Mouse (Mus musculus) hindbrain, embryonic 15.5 days (tissue): ENCODE results near the gene Serinc5. TPM values are rescaled to one million over a fixed set of nuclear protein-coding genes. Genes with fewer than 3 reads are reported as not detected.
"Not testable (repeated sequence)": the region's sequence is repeated elsewhere in the genome, so short reads cannot be mapped to it uniquely, and the experiment has no call there.

ENCODE experiments used
- ATAC-seq: fragments of 200-750 bp; cut with Nextera tagmentation; 2 replicates; pipeline ENCODE4 v1.8.0; 2017; ENCODE audit warnings: low read depth, moderate number of reproducible peaks, moderate TSS enrichment; ENCODE audit not compliant: low FRiP score
- H3K27ac ChIP-seq: fragments of 300-500 bp; sonication (generic); replicated peaks from 2 replicates; pipeline ENCODE4 v1.5.1; 2015; ENCODE audit warnings: mild to moderate bottlenecking, inconsistent platforms
- H3K27me3 ChIP-seq: fragments of 300-500 bp; sonication (generic); 2 replicates; pipeline ENCODE4 v1.6.1; 2015; ENCODE audit warnings: control low read depth, inconsistent platforms
- H3K36me3 ChIP-seq: fragments of 300-500 bp; sonication (generic); 2 replicates; pipeline ENCODE4 v1.6.1; 2015; ENCODE audit warnings: control low read depth, inconsistent platforms
- H3K4me1 ChIP-seq: fragments of 300-500 bp; sonication (generic); replicated peaks from 2 replicates; pipeline ENCODE4 v1.6.1; 2015; ENCODE audit warnings: control low read depth, inconsistent platforms
- H3K4me2 ChIP-seq: fragments of 300-500 bp; sonication (generic); 2 replicates; pipeline ENCODE4 v1.6.1; 2015; ENCODE audit warnings: moderate library complexity, mild to moderate bottlenecking, inconsistent platforms
- H3K4me3 ChIP-seq: fragments of 300-500 bp; sonication (generic); 2 replicates; pipeline ENCODE4 v1.5.1; 2015; ENCODE audit warnings: mild to moderate bottlenecking, inconsistent platforms
- H3K9ac ChIP-seq: fragments of 300-500 bp; sonication (generic); 2 replicates; pipeline ENCODE4 v1.6.1; 2015; ENCODE audit warnings: inconsistent platforms
- H3K9me3 ChIP-seq: fragments of 300-500 bp; sonication (generic); 2 replicates; pipeline ENCODE4 v1.6.1; 2016; ENCODE audit warnings: control low read depth, inconsistent platforms
- WGBS: fragments of 180-500 bp; shearing (Covaris S2); methylation state at CpG from one replicate; pipeline ENCODE4 v1.1.7; 2015; 5-methylcytosine and 5-hydroxymethylcytosine counted together
- polyA plus RNA-seq: library from polyadenylated mRNA; unstranded; fragments of >200 nt; fragmentation: Nextera tagmentation; extraction: Ambion mirVana; gene quantifications from 2 replicates; pipeline ENCODE4 v1.2.1, GENCODE M21; 2015

Serinc5 gene
- polyA plus RNA-seq, 1 experiment from 2014 or later = 17.5 TPM

DNA sequence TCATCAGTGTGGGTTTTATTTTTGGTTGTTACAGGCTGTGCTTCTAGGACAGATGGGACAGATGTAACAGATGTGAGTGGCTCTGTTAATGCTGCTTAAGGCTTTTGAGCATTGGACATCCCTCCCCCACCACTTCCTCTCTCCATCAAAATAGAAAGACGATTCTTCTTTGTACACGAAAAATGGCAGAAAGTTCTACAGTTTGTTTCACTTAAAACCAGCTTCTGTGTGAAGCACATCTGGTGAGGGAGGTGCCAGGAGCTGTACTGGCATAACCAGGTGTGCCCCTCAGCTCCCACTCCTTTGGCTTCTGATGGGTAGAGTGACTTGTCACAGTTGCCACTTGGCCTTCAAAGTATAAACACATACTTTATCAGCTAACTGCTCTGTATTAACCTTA is 63.8 kb downstream of the Serinc5 start:
- H3K36me3 ChIP-seq = no peaks in the 10 kb centered on the region
- H3K27ac ChIP-seq = no peak overlapping the region
- no peak overlapping the region for H3K9ac ChIP-seq
- no peak for ATAC-seq
- no peaks in the 10 kb centered on the region for H3K27me3 ChIP-seq
- H3K4me3 ChIP-seq = no peak overlapping the region
- no peaks in the 10 kb centered on the region for H3K9me3 ChIP-seq
- H3K4me2 ChIP-seq = no peak overlapping the region
- H3K4me1 ChIP-seq = peaks cover 8% of the 10 kb centered on the region; the same call in 1 of the 2 replicates
- WGBS = 79% methylated on average over 2 of the region's 2 CpGs

DNA sequence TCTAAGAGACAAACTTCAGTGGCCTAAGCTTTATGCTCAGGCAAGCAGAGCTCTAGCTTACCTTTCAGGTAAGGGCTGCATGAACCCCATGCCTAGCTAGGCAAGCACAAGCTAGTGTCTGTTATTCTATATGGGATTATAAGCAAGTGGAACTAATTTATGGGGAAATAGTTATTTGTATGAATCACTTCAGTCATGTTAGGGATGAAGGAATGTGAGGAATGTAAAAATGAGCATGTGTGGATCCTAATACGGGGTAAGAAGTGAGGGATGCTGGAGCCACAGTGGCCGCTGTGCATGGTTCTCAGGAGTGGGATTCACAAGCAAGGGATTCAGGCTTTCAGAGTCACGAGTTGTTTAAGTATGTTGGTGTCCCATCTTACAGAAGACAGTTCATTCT is 64.4 kb downstream of the Serinc5 start:
- Histone ChIP-seq H3K9me3 (no peaks in the 10 kb centered on the region), H3K36me3 (no peaks in the 10 kb centered on the region), H3K27ac (no peak overlapping the region), H3K4me2 (no peak overlapping the region), H3K27me3 (no peaks in the 10 kb centered on the region), H3K4me1 (peaks cover 8% of the 10 kb centered on the region; the same call in 1 of the 2 replicates), H3K9ac (no peak overlapping the region), H3K4me3 (no peak overlapping the region)
- no peak for ATAC-seq
- 81% methylated on average over 3 of the region's 3 CpGs for WGBS

DNA sequence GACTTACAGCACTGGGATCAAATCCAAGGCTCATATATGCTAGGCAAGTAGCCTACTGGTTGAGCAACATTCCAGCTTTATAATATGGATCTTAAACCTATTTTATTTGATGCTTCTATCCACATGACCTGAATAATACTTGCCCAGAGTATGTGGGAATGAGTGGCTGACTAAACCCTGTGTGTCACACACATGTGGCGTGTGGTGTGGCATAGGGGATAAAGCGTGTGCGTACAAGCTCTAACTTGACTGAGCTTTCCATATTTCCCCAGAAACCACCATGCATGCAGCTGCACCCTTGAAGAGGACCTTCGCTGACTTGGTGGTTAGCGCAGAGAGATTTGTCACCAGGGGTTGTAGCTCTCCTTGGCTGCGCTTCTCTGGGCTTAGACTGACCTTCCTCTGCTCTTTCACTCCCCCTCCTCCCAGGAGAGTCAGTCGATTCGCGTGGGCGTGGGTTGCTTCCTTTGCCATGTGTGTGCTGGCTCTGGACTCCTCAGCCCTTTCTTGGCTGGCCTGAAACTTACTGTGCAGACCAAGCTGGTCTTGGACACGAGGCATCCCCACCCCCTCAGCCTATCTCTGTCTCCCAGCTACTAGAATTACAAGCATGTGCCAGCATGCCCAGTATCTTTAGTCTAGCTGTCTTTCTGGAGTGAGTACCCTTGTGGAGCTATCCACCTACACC is 65.2 kb downstream of the Serinc5 start:
- Histone ChIP-seq H3K36me3 (no peaks in the 10 kb centered on the region), H3K27me3 (no peaks in the 10 kb centered on the region), H3K9ac (no peak overlapping the region), H3K4me2 (no peak overlapping the region), H3K4me3 (no peak overlapping the region), H3K27ac (no peak overlapping the region), H3K9me3 (no peaks in the 10 kb centered on the region), H3K4me1 (peaks cover 8% of the 10 kb centered on the region; the same call in 1 of the 2 replicates)
- WGBS = 72% methylated on average over 11 of the region's 11 CpGs
- peak; percentile 12; the same call in 1 of the 2 replicates for ATAC-seq

DNA sequence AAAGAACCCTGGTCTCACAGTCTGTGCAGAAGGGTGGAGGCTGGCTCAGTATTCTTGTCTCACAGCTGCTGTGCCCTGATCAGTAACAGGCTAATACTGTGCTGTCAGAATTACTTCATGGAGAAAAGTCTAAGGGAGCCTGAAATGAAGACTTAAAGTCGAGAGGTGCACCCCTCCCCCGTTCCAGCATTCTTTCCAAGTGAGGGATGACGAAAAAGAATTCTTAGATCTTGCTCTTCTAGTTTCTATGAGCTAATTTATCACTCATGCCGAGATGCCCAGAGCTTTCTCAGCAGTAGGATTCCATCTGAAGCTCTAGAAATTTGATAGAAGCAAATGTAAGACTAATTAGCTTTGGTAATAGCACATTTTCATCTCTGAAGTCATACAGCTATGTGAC is 66.8 kb downstream of the Serinc5 start:
- Histone ChIP-seq H3K27me3 (no peaks in the 10 kb centered on the region), H3K4me2 (no peak overlapping the region), H3K4me3 (no peak overlapping the region), H3K9me3 (no peaks in the 10 kb centered on the region), H3K27ac (no peak overlapping the region), H3K4me1 (peaks cover 8% of the 10 kb centered on the region; the same call in 1 of the 2 replicates), H3K9ac (no peak overlapping the region), H3K36me3 (no peaks in the 10 kb centered on the region)
- 70% methylated on average over 4 of the region's 4 CpGs for WGBS
- ATAC-seq = no peak

DNA sequence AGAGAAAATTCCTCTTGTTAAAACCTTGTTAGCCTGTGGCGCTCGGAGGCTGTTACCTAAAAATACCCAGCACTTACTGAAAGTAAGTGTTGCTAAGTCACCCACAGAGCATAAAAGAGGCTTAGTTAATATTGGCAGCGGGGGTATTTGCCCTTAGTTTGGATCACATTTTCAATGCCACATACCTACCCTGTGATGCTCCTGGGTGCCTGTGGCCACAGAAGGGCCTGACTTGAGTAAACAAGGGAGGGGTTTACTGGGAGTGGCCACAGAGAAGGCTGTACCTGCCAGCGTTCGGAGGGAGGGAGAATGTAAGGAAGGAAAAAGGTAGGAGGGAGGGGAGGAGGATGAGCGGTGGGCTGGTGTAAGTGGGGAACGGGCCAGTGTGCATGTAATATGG is 68.8 kb downstream of the Serinc5 start:
- Histone ChIP-seq H3K9me3 (no peaks in the 10 kb centered on the region), H3K4me1 (peaks cover 8% of the 10 kb centered on the region; the same call in 1 of the 2 replicates), H3K9ac (no peak overlapping the region), H3K27ac (no peak overlapping the region), H3K4me2 (no peak overlapping the region), H3K27me3 (no peaks in the 10 kb centered on the region), H3K36me3 (no peaks in the 10 kb centered on the region), H3K4me3 (no peak overlapping the region)
- ATAC-seq = no peak
- WGBS = 87% methylated on average over 7 of the region's 7 CpGs

DNA sequence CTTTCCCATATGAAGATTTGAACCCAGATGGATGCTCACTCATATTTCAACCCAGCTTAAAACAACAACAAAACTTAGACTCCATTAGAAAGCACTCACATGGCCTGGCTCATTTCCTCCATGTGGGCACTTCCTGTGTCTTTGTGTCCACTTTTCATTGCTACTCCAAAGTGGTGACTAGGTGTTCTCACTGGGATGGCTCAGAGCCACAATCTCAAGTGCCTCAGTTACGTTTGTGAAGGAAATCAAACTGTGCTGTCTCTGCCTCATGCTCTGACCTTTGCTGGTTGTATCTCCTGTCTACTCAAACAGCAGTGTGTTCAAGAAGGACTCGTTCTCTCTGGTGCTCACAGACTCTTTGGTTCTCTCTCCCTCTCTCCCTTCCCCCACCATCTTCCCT is 70.7 kb downstream of the Serinc5 start:
- Histone ChIP-seq H3K4me1 (no peaks in the 10 kb centered on the region), H3K4me3 (no peak overlapping the region), H3K9me3 (no peaks in the 10 kb centered on the region), H3K27me3 (no peaks in the 10 kb centered on the region), H3K4me2 (no peak overlapping the region), H3K36me3 (no peaks in the 10 kb centered on the region; the same call in 1 of the 2 replicates), H3K9ac (no peak overlapping the region), H3K27ac (no peak overlapping the region)
- WGBS = 82% methylated on average over 2 of the region's 2 CpGs
- no peak for ATAC-seq

DNA sequence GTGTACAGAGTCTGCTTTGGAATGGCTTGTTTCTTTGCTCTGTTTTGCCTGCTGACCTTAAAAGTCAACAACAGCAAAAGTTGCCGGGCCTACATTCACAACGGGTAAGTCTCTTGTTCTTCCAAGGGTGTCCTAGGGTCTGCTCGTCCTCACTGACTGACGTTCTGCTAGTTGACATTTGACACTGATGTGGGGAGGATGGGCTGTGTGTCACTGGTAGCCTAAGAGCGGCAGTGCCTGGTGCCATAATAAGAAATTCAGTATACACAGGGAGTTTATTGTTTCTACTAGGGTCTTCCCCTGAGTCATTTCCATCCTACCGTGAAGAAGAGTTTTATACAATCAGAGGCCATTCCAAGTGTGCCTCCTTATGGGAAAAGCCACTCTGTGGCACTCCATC is 71.9 kb downstream of the Serinc5 start:
- ATAC-seq = no peak
- WGBS = 16% methylated on average over 6 of the region's 6 CpGs
- no peaks in the 10 kb centered on the region for H3K9me3 ChIP-seq
- no peak overlapping the region for H3K4me2 ChIP-seq
- H3K36me3 ChIP-seq = no peaks in the 10 kb centered on the region; the same call in 1 of the 2 replicates
- H3K4me3 ChIP-seq = no peak overlapping the region
- H3K27me3 ChIP-seq = no peaks in the 10 kb centered on the region
- no peaks in the 10 kb centered on the region for H3K4me1 ChIP-seq
- H3K27ac ChIP-seq = no peak overlapping the region
- no peak overlapping the region for H3K9ac ChIP-seq

DNA sequence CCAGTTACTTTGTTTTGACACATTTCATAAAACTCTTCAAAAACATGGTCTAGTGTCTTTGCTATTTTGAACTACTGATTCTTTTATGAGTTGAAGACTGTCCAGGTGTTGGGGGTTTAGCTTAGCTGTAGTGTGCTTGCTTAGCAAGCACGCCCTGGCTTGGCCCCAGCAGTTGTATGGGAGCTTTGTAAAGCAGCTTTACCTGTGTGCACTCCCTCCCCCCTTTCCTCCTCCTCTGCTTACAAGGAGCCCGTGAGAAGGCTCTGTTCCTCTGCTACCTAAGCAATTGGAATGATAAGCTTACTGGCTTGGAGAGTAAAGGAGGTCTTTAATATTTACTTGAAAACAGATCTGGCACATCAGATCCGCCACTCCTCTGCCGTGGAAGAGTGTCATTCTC is 72.6 kb downstream of the Serinc5 start:
- no peak overlapping the region for H3K9ac ChIP-seq
- no peaks in the 10 kb centered on the region for H3K9me3 ChIP-seq
- no peak overlapping the region for H3K27ac ChIP-seq
- no peaks in the 10 kb centered on the region; the same call in 1 of the 2 replicates for H3K36me3 ChIP-seq
- H3K4me3 ChIP-seq = no peak overlapping the region
- H3K27me3 ChIP-seq = no peaks in the 10 kb centered on the region
- ATAC-seq = no peak
- 72% methylated on average over 4 of the region's 4 CpGs for WGBS
- no peak overlapping the region for H3K4me2 ChIP-seq
- H3K4me1 ChIP-seq = no peaks in the 10 kb centered on the region

DNA sequence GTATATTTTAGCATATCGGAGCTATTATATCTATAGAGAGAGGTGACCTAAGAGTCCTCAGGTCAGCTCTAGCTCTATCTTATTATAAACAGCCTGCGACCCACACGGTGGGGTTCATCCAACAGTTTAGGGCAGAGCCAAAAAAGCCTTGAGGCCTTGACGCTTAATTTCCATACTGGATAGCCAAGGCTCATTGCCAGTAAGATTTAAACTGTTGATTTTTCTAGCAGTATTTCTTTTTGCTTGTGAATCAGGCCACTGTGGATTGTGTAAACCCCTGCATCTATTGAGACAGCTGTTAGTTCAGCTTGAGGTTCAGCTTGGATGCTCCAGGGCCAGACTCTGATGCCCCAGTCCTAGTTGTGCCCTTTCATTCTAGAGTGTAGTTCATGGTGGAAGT is 73.4 kb downstream of the Serinc5 start:
- Histone ChIP-seq H3K9me3 (no peaks in the 10 kb centered on the region), H3K36me3 (no peaks in the 10 kb centered on the region; the same call in 1 of the 2 replicates), H3K9ac (no peak overlapping the region), H3K4me1 (no peaks in the 10 kb centered on the region), H3K4me2 (no peak overlapping the region), H3K27me3 (no peaks in the 10 kb centered on the region), H3K4me3 (no peak overlapping the region), H3K27ac (no peak overlapping the region)
- ATAC-seq = no peak
- 72% methylated on average over 4 of the region's 4 CpGs for WGBS

DNA sequence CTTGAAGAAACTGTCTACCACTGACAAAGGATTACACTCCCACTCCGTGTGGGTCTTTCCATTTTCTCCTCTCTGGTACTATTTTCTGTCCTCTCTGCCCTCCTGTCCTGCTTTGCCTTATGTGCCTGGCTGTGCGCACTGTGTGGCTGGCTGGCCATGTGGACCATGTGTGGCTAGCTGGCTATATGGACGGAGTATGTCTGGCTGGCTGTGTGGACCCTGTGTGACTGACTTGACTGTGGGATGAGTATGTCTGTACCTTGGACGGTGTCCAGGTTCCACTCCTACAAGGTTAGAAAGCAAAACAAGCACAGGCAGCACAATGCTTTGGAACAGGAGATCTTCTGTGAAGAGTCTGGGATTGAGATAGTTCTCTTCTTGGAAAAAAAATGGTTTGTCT is 74.4 kb downstream of the Serinc5 start:
- H3K27me3 ChIP-seq = no peaks in the 10 kb centered on the region
- no peak overlapping the region for H3K27ac ChIP-seq
- H3K9me3 ChIP-seq = no peaks in the 10 kb centered on the region
- no peak overlapping the region for H3K4me3 ChIP-seq
- WGBS = 77% methylated on average over 4 of the region's 4 CpGs
- H3K4me1 ChIP-seq = no peaks in the 10 kb centered on the region
- no peak overlapping the region for H3K4me2 ChIP-seq
- ATAC-seq = no peak
- H3K9ac ChIP-seq = no peak overlapping the region
- no peaks in the 10 kb centered on the region; the same call in 1 of the 2 replicates for H3K36me3 ChIP-seq

DNA sequence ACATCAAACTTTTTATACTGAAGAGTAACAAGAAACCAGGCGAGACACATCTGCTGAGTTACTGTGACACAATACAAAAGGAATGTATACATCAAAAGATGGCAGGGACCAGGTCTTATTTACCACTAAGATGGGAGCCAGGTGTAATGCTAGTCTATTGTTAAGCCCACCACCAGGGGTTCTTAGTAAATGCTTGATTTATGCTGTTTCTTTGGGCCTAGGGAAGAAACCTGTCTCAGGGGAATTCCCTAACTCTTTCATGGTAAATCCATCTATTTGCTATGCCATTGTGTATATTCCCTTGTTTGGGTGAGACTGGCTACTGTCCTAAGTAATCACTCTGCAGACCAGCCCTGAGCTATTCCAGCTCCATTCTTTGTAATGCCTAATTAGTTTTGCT is 76.3 kb downstream of the Serinc5 start:
- H3K9me3 ChIP-seq, H3K4me2 ChIP-seq, H3K27ac ChIP-seq, ATAC-seq, H3K4me3 ChIP-seq, H3K36me3 ChIP-seq, H3K9ac ChIP-seq, H3K4me1 ChIP-seq, H3K27me3 ChIP-seq: not testable (repeated sequence)
- WGBS = 78% methylated on average over 1 of the region's 1 CpGs

DNA sequence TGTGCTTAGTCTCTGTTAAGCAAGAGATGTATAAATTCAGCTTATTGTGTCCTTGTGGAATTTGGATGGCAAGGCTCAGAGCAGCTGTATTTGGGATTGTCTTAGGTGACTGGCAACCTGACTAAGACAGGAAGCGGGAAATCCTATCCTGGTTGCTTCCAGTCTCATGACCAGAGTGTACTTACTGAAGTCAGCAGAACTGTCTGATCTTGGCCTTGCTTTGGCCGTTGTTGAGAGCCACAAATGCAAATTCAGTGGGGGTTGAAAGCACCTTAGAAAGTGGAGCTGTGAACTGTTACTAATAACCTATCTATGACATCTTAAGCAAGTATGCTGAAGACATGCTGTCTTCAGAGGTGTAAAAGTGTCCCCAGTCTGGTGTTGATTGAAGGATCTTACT is 78.2 kb downstream of the Serinc5 start:
- Histone ChIP-seq H3K4me2 (no peak overlapping the region), H3K9me3 (no peaks in the 10 kb centered on the region), H3K4me1 (no peaks in the 10 kb centered on the region), H3K27me3 (no peaks in the 10 kb centered on the region), H3K9ac (no peak overlapping the region), H3K27ac (no peak overlapping the region), H3K36me3 (no peaks in the 10 kb centered on the region; the same call in 1 of the 2 replicates), H3K4me3 (no peak overlapping the region)
- WGBS = 95% methylated on average over 2 of the region's 2 CpGs
- ATAC-seq = no peak
